ENCODE assay signal across 20 mouse cellular contexts in the genomic region with DNA sequence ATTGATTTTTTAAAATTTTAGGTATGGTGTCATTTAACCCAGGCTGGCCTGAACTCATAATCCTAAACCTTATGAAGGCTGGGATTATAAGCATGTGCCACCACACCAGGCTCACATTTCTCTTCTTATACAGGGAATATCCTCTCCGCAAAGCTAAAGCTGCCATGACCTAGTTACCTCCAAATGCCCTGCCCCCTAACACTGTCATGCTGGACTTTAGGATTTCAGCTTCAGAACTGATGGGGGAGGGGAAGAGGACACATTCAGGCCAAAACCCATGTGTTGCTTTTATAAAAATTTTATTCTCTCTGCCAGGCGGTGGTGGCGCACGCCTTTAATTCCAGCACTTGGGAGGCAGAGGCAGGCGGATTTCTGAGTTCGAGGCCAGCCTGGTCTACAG.
"Had no signal": no experiment of that assay in that cellular context is flagged by ENCODE, and none has a peak within 500 bp of the region (broad histone marks: within the 10 kb centered on the region; RNA-seq: fewer than 3 reads in every experiment).

No protein-coding gene starts in this region.

- H3K9me3 ChIP-seq: intestine, embryonic 15.5 days had no signal

- H3K36me3 ChIP-seq: intestine, embryonic 15.5 days; limb, embryonic 13.5 days; midbrain, embryonic 10.5 days; midbrain, embryonic 13.5 days; neural tube, embryonic 13.5 days had no signal

- DNase-seq: kidney, adult 11 months; kidney, adult 9 months; kidney, postnatal 14 days; kidney, postnatal 4 days; left cerebral cortex, postnatal 4 days; lung, embryonic 14.5 days; thymus, adult 2 months; thymus, postnatal 14 days; thymus, postnatal 4 days had no signal

- H3K4me1 ChIP-seq: intestine, embryonic 15.5 days; limb, embryonic 13.5 days; midbrain, embryonic 10.5 days; midbrain, embryonic 13.5 days; neural tube, embryonic 13.5 days had no signal

- H3K4me2 ChIP-seq: intestine, embryonic 15.5 days; limb, embryonic 13.5 days; lung, embryonic 14.5 days; midbrain, embryonic 13.5 days; neural tube, embryonic 13.5 days had no signal

- H3K27ac ChIP-seq: intestine, embryonic 15.5 days; limb, embryonic 13.5 days; liver, embryonic 14.5 days; midbrain, embryonic 10.5 days; midbrain, embryonic 13.5 days; neural tube, embryonic 13.5 days had no signal

- ATAC-seq: hindbrain, embryonic 16.5 days; intestine, embryonic 15.5 days; lung, postnatal 0 days; midbrain, embryonic 13.5 days; midbrain, embryonic 16.5 days had no signal

- H3K4me3 ChIP-seq: intestine, embryonic 15.5 days; limb, embryonic 13.5 days; megakaryocyte, embryonic 14.5 days; midbrain, embryonic 10.5 days; midbrain, embryonic 13.5 days; myocyte; neural tube, embryonic 13.5 days had no signal

- H3K27me3 ChIP-seq: intestine, embryonic 15.5 days; limb, embryonic 13.5 days; megakaryocyte, embryonic 14.5 days; midbrain, embryonic 13.5 days; neural tube, embryonic 13.5 days had no signal

- H3K9ac ChIP-seq: intestine, embryonic 15.5 days; limb, embryonic 13.5 days; liver, embryonic 14.5 days; lung, embryonic 14.5 days; midbrain, embryonic 13.5 days; neural tube, embryonic 13.5 days had no signal
